Mouse (Mus musculus): ENCODE results near the gene Rpl37a.

DNA sequence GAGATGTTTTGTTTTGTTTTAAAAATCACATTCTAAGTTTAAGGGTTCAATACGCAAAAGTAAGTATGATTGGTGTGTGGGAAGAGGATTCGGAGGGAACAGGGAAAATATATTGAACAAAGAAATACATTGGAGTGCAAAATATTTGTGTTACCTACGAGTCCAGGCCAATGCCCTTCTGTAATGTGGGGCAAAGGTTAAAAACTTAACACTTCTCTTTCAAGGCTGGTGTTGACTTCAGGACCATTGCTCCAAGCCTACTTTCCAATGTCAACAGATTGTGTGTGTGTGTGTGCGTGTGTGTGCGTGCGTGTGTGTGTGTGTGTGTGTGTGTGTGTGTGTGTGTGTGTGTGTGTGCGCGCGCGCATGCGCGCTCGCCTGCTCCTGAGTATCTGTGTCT is 14.9 kb downstream of the Rpl37a start:
- TF ChIP-seq CTCF (IDR thresholded peaks at IDR 0.05; ENCODE audit: borderline replicate concordance, extremely low read depth, insufficient read depth, insufficient read length) (no peak), POLR2A (IDR thresholded peaks at IDR 0.05; ENCODE audit: borderline replicate concordance, extremely low read depth, insufficient read depth, insufficient read length, poor library complexity, severe bottlenecking) (no peak)
